Mouse (Mus musculus): ENCODE results near the gene Cd22.

DNA sequence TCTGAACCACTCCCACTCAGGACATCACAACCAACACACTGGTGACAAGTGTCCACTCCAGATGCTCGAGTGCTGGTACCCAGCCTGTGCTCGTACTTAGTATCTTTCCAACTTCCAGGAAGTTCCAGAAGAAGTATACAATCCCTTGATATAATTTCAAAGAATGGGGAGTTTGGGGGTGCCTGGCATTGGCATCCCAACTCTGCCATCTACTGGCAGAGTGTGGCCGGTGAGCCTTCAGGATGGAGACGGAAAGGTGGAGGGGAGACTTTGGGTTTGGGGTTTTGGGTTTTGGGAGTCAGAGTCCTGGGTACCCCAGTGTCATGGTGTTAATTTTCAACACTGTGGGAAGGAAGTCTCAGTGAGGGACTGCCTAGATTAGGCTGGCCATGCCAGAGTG is 23.9 kb upstream of the Cd22 start:
- TF ChIP-seq POLR2A (IDR thresholded peaks at IDR 0.05; ENCODE audit: extremely low read depth, insufficient read depth, low read length) (no peak), CTCF (IDR thresholded peaks at IDR 0.05; ENCODE audit: low read depth, low read length) (peak; percentile 75)

All from liver, adult 2 months (tissue).